Mouse (Mus musculus) forebrain, embryonic 11.5 days (tissue): ENCODE results near the gene Apmap. TPM values are rescaled to one million over a fixed set of nuclear protein-coding genes. Genes with fewer than 3 reads are reported as not detected.

Experiments used
- ATAC-seq: fragments of 200-750 bp; cut with Nextera tagmentation; replicated peaks from 2 replicates; pipeline ENCODE4 v1.8.0; 2017; ENCODE audit warnings: moderate TSS enrichment; ENCODE audit not compliant: low FRiP score
- DNase-seq: peaks from one replicate; pipeline ENCODE4 v3.0.0-alpha.2; 2017; ENCODE audit warnings: low spot score
- H3K27ac ChIP-seq: fragments of 300-500 bp; sonication (generic); 2 replicates; pipeline ENCODE4 v1.5.1; 2014; ENCODE audit warnings: low read depth, low read length
- H3K27me3 ChIP-seq: fragments of 300-500 bp; sonication (generic); 2 replicates; pipeline ENCODE4 v1.6.1; 2014; ENCODE audit warnings: mild to moderate bottlenecking, low read length, mixed read lengths; ENCODE audit not compliant: control insufficient read depth, insufficient read depth
- H3K36me3 ChIP-seq: fragments of 300-500 bp; sonication (generic); 2 replicates; pipeline ENCODE4 v1.6.1; 2014; ENCODE audit warnings: mild to moderate bottlenecking, low read length, moderate library complexity, mixed read lengths; ENCODE audit not compliant: control insufficient read depth, insufficient read depth
- H3K4me1 ChIP-seq: fragments of 300-500 bp; sonication (generic); replicated peaks from 2 replicates; pipeline ENCODE4 v1.6.1; 2014; ENCODE audit warnings: low read length, mixed read lengths; ENCODE audit not compliant: control insufficient read depth, insufficient read depth
- H3K4me2 ChIP-seq: fragments of 300-500 bp; sonication (generic); 2 replicates; pipeline ENCODE4 v1.6.1; 2014; ENCODE audit warnings: low read depth, mild to moderate bottlenecking, low read length, moderate library complexity, mixed read lengths; ENCODE audit not compliant: severe bottlenecking
- H3K4me3 ChIP-seq: fragments of 300-500 bp; sonication (generic); 2 replicates; pipeline ENCODE4 v1.5.1; 2014; ENCODE audit warnings: low read depth, low read length
- H3K9ac ChIP-seq: fragments of 300-500 bp; sonication (generic); 2 replicates; pipeline ENCODE4 v1.6.1; 2014; ENCODE audit warnings: low read length
- H3K9me3 ChIP-seq: fragments of 300-500 bp; sonication (generic); 2 replicates; pipeline ENCODE4 v1.6.1; 2016; ENCODE audit warnings: low read length, mixed read lengths; ENCODE audit not compliant: control insufficient read depth
- WGBS: fragments of 180-500 bp; shearing (Covaris S2); extraction: QIAGEN DNeasy Blood & Tissue Kit; methylation state at CpG from one replicate; pipeline ENCODE4 v1.1.7; 2014; 5-methylcytosine and 5-hydroxymethylcytosine counted together
- polyA plus RNA-seq: library from polyadenylated mRNA; unstranded; fragments of >200 nt; fragmentation: Nextera tagmentation; extraction: Ambion mirVana; gene quantifications from 2 replicates; pipeline ENCODE4 v1.2.1, GENCODE M21; 2014

Gene Apmap
- polyA plus RNA-seq, 1 experiment from 2014 or later = 38.9 TPM

DNA sequence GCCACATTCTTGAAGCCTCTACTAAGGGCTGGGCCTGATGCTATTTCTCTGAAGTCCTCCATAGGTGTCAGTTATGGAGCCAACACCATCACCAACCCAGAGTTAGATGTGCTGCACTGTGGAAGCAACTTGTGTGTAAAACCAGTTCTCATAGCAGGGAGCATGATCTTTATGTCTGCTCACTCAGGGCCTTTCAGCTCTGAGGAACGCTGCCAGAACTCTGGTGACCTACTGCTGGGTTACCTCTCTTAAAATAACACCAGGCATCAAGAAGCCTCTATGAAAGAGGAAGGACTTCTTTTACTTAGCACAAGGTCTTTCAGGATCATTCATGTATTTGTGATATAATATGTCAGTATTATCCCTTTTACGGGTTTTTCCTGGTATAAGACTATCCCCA, 6.2 kb downstream of the Apmap start:
- Histone ChIP-seq H3K27me3 (no peaks in the 10 kb centered on the region), H3K9me3 (no peaks in the 10 kb centered on the region), H3K4me3 (no peak overlapping the region), H3K9ac (no peak overlapping the region), H3K4me1 (no peaks in the 10 kb centered on the region), H3K27ac (no peak overlapping the region), H3K36me3 (no peaks in the 10 kb centered on the region), H3K4me2 (no peak overlapping the region)
- ATAC-seq = no peak
- DNase-seq = no peak
- WGBS = 87% methylated on average over 2 of the region's 2 CpGs

DNA sequence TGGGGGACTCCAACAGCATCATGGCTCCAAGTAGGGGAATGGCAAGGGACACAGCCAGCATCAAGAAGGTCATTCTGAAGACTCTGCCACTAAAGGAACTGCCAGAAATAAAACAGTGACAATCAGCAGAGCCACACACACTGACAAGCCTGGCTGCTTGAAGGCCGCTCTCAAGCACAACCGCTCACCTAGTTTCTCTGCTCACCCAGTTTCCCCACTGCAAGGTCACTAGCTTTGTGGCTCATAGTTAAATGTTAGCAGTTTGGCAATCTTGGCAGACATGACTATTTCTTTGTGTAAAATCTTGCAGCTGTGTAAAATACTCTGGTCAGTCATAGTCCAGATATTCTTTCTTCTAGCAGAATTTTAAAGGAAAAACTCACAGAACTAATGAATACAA, 8.1 kb downstream of the Apmap start:
- DNase-seq (no peak), ATAC-seq (no peak)
- H3K36me3 ChIP-seq = no peaks in the 10 kb centered on the region
- H3K27ac ChIP-seq = no peak overlapping the region
- 100% methylated on average over 2 of the region's 2 CpGs for WGBS
- no peak overlapping the region for H3K4me2 ChIP-seq
- H3K4me1 ChIP-seq = no peaks in the 10 kb centered on the region
- no peaks in the 10 kb centered on the region for H3K9me3 ChIP-seq
- no peak overlapping the region for H3K4me3 ChIP-seq
- H3K9ac ChIP-seq = no peak overlapping the region
- no peaks in the 10 kb centered on the region for H3K27me3 ChIP-seq

DNA sequence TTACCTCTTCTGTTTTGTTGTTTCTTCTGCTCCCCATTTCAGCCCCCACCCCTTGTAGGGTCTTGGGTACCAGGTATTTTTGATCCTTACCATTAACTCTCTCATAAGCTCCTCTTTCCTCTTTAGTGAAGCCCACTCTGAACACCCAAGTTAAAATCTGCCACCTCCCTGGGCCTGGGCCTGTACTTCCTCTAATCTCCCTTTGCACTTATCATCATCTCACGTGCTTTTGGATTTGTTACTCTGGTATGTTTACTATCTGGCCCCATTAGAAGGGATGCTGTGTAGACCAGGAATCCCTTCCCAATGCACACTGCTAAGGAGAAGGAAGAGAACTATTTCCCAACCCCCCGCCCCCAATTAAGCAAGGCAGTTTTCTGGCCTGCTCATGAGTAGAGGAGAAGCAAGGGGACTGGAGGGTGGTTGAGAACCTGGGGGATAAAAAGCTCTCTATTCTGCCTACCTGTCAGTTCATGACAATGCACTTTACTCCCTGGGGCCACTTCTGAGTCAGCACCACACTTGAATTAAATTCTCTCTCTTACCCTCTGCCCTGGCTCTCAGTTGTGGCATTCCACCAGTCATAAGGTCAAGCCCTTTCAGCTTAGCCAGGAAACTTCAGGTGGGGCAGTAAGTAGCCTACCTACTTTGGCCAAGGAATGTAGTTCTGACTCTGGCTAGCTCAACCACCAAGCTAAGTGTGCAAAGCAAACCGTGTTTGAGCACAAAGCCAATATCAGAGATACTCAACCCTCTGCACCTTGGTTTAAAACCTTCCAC, 12.8 kb downstream of the Apmap start:
- no peak for ATAC-seq
- no peak for DNase-seq
- H3K4me1 ChIP-seq = no peaks in the 10 kb centered on the region
- H3K9me3 ChIP-seq = no peaks in the 10 kb centered on the region
- WGBS = 84% methylated on average over 3 of the region's 3 CpGs
- H3K27me3 ChIP-seq = no peaks in the 10 kb centered on the region
- no peak overlapping the region for H3K9ac ChIP-seq
- no peak overlapping the region for H3K27ac ChIP-seq
- H3K36me3 ChIP-seq = no peaks in the 10 kb centered on the region
- no peak overlapping the region for H3K4me3 ChIP-seq
- H3K4me2 ChIP-seq = no peak overlapping the region

DNA sequence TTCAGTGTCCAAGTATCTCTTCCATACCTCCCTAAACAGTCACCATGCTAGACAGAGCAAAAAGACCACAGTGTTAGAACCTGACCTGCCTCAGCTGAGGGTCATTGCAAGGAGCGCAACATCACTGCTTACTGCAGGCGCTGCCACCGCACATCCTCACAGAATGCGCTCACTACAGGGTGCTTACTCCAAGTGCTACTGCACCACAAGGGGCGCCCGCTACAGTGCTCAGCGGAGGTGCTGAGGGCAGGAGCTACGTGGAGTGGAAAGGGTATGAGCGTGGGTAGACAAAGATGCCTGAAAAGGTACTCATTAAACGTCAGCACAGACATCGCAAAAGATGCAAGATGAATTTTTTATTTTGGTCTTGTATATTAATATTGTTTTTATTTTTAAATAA, 19.3 kb downstream of the Apmap start:
- no peak overlapping the region for H3K4me3 ChIP-seq
- 75% methylated on average over 11 of the region's 11 CpGs for WGBS

DNA sequence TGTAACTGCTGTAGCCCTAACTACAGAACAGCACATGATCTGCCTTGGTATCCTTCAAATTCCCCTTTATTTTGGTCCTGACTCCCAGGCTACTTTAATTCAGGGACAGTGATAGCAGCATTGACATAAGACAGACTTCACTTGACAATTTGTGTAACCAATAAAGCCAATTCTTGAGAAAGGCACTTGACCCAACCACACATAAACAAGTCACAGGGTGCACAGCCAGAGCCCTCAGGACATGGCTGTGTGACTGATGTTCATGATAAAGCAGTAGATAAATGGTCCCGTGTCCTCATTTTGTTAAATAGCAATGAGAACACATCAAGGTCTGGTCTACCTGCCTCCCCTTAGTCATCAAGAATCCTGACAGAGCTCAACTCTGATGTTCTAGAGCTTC, 28.7 kb downstream of the Apmap start:
- H3K27me3 ChIP-seq = no peaks in the 10 kb centered on the region
- ATAC-seq = no peak
- H3K36me3 ChIP-seq = no peaks in the 10 kb centered on the region
- H3K4me2 ChIP-seq = no peak overlapping the region
- 80% methylated on average over 1 of the region's 1 CpGs for WGBS
- no peak overlapping the region for H3K27ac ChIP-seq
- no peak overlapping the region for H3K9ac ChIP-seq
- no peak for DNase-seq
- no peak overlapping the region for H3K4me3 ChIP-seq
- H3K9me3 ChIP-seq = no peaks in the 10 kb centered on the region
- H3K4me1 ChIP-seq = no peaks in the 10 kb centered on the region

More for the DNA sequence above, 19.3 kb downstream of the Apmap start:
- Histone ChIP-seq H3K36me3 (no peaks in the 10 kb centered on the region; the same call in 1 of the 2 replicates), H3K27me3 (no peaks in the 10 kb centered on the region), H3K9me3 (no peaks in the 10 kb centered on the region), H3K27ac (no peak overlapping the region), H3K9ac (no peak overlapping the region), H3K4me2 (no peak overlapping the region), H3K4me1 (no peaks in the 10 kb centered on the region)
- ATAC-seq (no peak; the same call in 1 of the 2 replicates), DNase-seq (no peak)

DNA sequence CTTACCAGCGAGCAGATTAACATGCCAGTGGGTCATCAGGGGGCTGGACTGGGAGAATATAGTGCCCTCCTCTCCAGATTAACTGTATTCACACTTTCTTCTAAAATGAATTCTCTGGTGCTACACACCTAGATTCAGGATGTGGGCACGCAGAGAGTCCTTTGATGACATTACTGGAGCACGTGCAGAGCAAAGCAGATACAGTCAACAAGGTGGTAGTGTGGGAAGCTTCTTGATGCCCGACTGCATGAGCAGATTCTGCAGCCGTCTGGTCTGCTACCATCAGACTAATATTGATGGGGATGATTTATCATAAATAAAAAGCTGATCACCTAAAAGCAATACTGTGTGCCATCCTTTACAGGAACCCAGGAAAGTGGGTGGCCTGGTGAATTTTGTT, 29.8 kb downstream of the Apmap start:
- H3K4me3 ChIP-seq = no peak overlapping the region
- no peak overlapping the region for H3K9ac ChIP-seq
- H3K9me3 ChIP-seq = no peaks in the 10 kb centered on the region
- H3K36me3 ChIP-seq = no peaks in the 10 kb centered on the region
- no peak overlapping the region for H3K27ac ChIP-seq
- no peak for DNase-seq
- ATAC-seq = no peak
- H3K4me1 ChIP-seq = no peaks in the 10 kb centered on the region
- H3K4me2 ChIP-seq = no peak overlapping the region
- WGBS = 80% methylated on average over 5 of the region's 5 CpGs
- no peaks in the 10 kb centered on the region for H3K27me3 ChIP-seq

DNA sequence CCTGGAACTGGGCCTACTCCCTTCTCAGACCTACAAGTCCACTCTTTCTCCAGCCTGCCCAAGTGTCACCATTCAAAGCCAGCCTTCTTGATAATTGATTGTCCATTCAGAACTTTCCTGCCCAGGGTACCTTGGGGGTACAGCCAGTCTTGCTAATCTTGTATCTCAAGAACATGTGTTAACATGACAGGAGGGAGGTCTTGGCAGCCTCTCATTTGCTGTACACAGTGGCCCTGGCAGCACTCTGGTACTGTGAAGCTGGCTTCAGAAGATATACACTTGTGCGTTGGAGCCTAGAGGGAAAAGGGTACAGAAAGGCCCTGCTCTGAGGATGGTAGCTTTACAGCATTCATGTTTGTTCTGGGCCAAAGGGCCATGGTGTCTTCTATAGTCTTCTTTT, 32.1 kb downstream of the Apmap start:
- no peaks in the 10 kb centered on the region for H3K27me3 ChIP-seq
- no peak for DNase-seq
- no peak overlapping the region for H3K4me2 ChIP-seq
- WGBS = 97% methylated on average over 1 of the region's 1 CpGs
- H3K9me3 ChIP-seq = no peaks in the 10 kb centered on the region
- ATAC-seq = no peak
- H3K4me3 ChIP-seq = no peak overlapping the region
- no peaks in the 10 kb centered on the region for H3K4me1 ChIP-seq
- H3K36me3 ChIP-seq = no peaks in the 10 kb centered on the region
- H3K9ac ChIP-seq = no peak overlapping the region
- H3K27ac ChIP-seq = no peak overlapping the region

DNA sequence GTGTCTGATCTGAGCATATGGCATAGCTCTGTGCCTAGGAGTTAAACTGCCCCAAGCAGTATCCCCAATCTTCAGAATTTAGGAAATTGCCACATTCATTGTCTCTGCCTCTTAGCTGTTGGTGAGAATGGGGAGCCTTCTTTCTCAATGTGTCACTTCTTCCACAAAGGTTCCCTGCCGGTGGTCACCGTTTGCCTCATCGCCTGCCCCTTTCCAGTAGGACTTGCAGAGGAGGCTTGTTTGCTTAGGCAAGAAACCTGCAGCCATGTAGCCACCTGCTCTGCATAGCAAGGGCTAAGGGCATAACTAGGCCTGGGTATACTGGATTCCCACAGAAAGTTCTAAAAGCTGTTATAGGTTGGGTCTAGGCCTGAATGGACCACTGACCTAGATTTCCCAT, 35.9 kb downstream of the Apmap start:
- Histone ChIP-seq H3K27me3 (no peaks in the 10 kb centered on the region), H3K9me3 (no peaks in the 10 kb centered on the region), H3K4me2 (no peak overlapping the region), H3K9ac (no peak overlapping the region), H3K36me3 (no peaks in the 10 kb centered on the region), H3K4me1 (no peaks in the 10 kb centered on the region), H3K4me3 (no peak overlapping the region), H3K27ac (no peak overlapping the region)
- 92% methylated on average over 3 of the region's 3 CpGs for whole genome bisulfite sequencing
- ATAC-seq (no peak), DNase-seq (no peak)

DNA sequence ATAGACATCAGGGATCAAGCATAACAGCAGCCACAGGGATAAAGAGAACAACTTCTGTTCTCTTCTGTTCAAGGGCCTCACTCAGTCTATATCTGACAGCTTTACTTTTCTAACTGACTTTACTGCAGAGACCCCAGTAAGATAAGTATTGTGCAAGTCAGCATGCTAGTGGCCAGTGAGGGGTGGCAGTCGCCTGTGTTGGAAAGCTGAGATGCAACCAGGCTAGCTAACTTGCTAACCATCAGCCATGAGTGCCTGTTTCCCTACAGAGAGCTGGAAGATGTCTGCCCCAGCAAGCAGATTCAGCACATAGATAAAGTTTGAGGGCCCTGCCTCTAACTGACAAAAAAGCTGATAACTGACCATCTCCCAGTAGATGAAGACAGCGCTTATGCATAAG, 37.6 kb downstream of the Apmap start:
- no peaks in the 10 kb centered on the region for H3K9me3 ChIP-seq
- H3K27ac ChIP-seq = no peak overlapping the region
- H3K27me3 ChIP-seq = no peaks in the 10 kb centered on the region
- no peak overlapping the region for H3K9ac ChIP-seq
- 82% methylated on average over 2 of the region's 2 CpGs for WGBS
- no peak overlapping the region for H3K4me2 ChIP-seq
- ATAC-seq (no peak), DNase-seq (no peak)
- no peaks in the 10 kb centered on the region for H3K36me3 ChIP-seq
- H3K4me3 ChIP-seq = no peak overlapping the region
- H3K4me1 ChIP-seq = no peaks in the 10 kb centered on the region
